Mouse (Mus musculus) embryonic facial prominence, embryonic 15.5 days (tissue): ENCODE data around the gene Gm8212. TPM values are rescaled to one million over a fixed set of nuclear protein-coding genes. Genes with fewer than 3 reads are reported as not detected.
"Not testable (repeated sequence)": the region's sequence is repeated elsewhere in the genome, so short reads cannot be mapped to it uniquely, and the experiment has no call there.

Experiments
- ATAC-seq: fragments of 200-750 bp; cut with Nextera tagmentation; 2 replicates; pipeline ENCODE4 v1.8.0; 2017; ENCODE audit warnings: low read depth, moderate TSS enrichment; ENCODE audit not compliant: insufficient number of reproducible peaks, low FRiP score, low TSS enrichment
- H3K27ac ChIP-seq: fragments of 300-500 bp; sonication (generic); replicated peaks from 2 replicates; pipeline ENCODE4 v1.5.1; 2015; ENCODE audit warnings: mild to moderate bottlenecking, inconsistent platforms
- H3K27me3 ChIP-seq: fragments of 300-500 bp; sonication (generic); 2 replicates; pipeline ENCODE4 v1.6.1; 2015; ENCODE audit warnings: inconsistent platforms
- H3K36me3 ChIP-seq: fragments of 300-500 bp; sonication (generic); 2 replicates; pipeline ENCODE4 v1.6.1; 2015; ENCODE audit warnings: mild to moderate bottlenecking, inconsistent platforms
- H3K4me1 ChIP-seq: fragments of 300-500 bp; sonication (generic); 2 replicates; pipeline ENCODE4 v1.6.1; 2015; ENCODE audit warnings: inconsistent platforms
- H3K4me2 ChIP-seq: fragments of 300-500 bp; sonication (generic); replicated peaks from 2 replicates; pipeline ENCODE4 v1.6.1; 2015; ENCODE audit warnings: mild to moderate bottlenecking, inconsistent platforms
- H3K4me3 ChIP-seq: fragments of 300-500 bp; sonication (generic); replicated peaks from 2 replicates; pipeline ENCODE4 v1.5.1; 2015; ENCODE audit warnings: mild to moderate bottlenecking, inconsistent platforms
- H3K9ac ChIP-seq: fragments of 300-500 bp; sonication (generic); 2 replicates; pipeline ENCODE4 v1.6.1; 2015; ENCODE audit warnings: inconsistent platforms
- H3K9me3 ChIP-seq: fragments of 300-500 bp; sonication (generic); replicated peaks from 2 replicates; pipeline ENCODE4 v1.6.1; 2016; ENCODE audit warnings: inconsistent platforms
- WGBS: fragments of 180-500 bp; shearing (Covaris S2); methylation state at CpG from one replicate; pipeline ENCODE4 v1.1.7; 2015; 5-methylcytosine and 5-hydroxymethylcytosine counted together
- polyA plus RNA-seq: library from polyadenylated mRNA; unstranded; fragments of >200 nt; fragmentation: Nextera tagmentation; extraction: Ambion mirVana; gene quantifications from 2 replicates; pipeline ENCODE4 v1.2.1, GENCODE M21; 2015

Gene Gm8212
- not detected in 2 replicates for polyA plus RNA-seq

GRCm38 (mm10) chr14:44197361-44197760 is at the start of gene Gm8212:
Gene Gm8212, plus strand, starts transcription at chr14:44197661.
- H3K4me3 ChIP-seq, H3K27me3 ChIP-seq, ATAC-seq, H3K36me3 ChIP-seq, H3K4me1 ChIP-seq, H3K4me2 ChIP-seq, H3K27ac ChIP-seq, H3K9ac ChIP-seq, H3K9me3 ChIP-seq: not testable (repeated sequence)
- whole genome bisulfite sequencing = 63% methylated on average over 2 of the region's 3 CpGs

- WGBS = 87% methylated on average over 3 of the region's 3 CpGs
- not testable (repeated sequence) for H3K9me3 ChIP-seq, H3K27ac ChIP-seq, H3K27me3 ChIP-seq, H3K4me1 ChIP-seq, H3K36me3 ChIP-seq, H3K4me2 ChIP-seq, ATAC-seq, H3K4me3 ChIP-seq, H3K9ac ChIP-seq
These were observed 15.7 kb downstream of the Gm8212 start, which contains the start of gene 4930503E14Rik for GRCm38 (mm10) chr14:44213154-44213553. Gene 4930503E14Rik, minus strand, starts transcription at chr14:44213254.

GRCm38 (mm10) chr14:44248039-44248438 is 50.6 kb downstream of the Gm8212 start:
- Histone ChIP-seq H3K27me3 (no peaks in the 10 kb centered on the region), H3K4me1 (no peaks in the 10 kb centered on the region), H3K9me3 (no peaks in the 10 kb centered on the region), H3K27ac (no peak overlapping the region), H3K4me3 (no peak overlapping the region), H3K4me2 (no peak overlapping the region), H3K9ac (no peak overlapping the region), H3K36me3 (no peaks in the 10 kb centered on the region)
- 93% methylated on average over 16 of the region's 16 CpGs for WGBS
- no peak for ATAC-seq

Other genes with a start within 250 kb of the Gm8212 start
- not detected in 2 replicates for gene Ang5, start 240.6 kb upstream of the Gm8212 start, polyA plus RNA-seq
- gene Ang6, start 195.4 kb upstream of the Gm8212 start, polyA plus RNA-seq = not detected in 2 replicates
- gene Ear2, start 95.0 kb upstream of the Gm8212 start, polyA plus RNA-seq = 0.25 and 0.48 TPM in 2 replicates
- not detected in 2 replicates for gene Gm3327, start 73.8 kb upstream of the Gm8212 start, polyA plus RNA-seq
- gene 4930503E14Rik, start 15.6 kb downstream of the Gm8212 start, polyA plus RNA-seq = not detected in 2 replicates
- gene Gm8220, start 87.9 kb downstream of the Gm8212 start, polyA plus RNA-seq = not detected in 2 replicates
- gene Gm5930, start 140.9 kb downstream of the Gm8212 start, polyA plus RNA-seq = not detected in 2 replicates
- not detected in 2 replicates for gene Gm8229, start 167.7 kb downstream of the Gm8212 start, polyA plus RNA-seq
- not detected in 2 replicates for gene Gm3371, start 213.0 kb downstream of the Gm8212 start, polyA plus RNA-seq
- gene Gm8232, start 236.0 kb downstream of the Gm8212 start, polyA plus RNA-seq = not detected in 2 replicates